Mouse (Mus musculus): Measurements from ENCODE around the gene Dpagt1. TPM values are rescaled to one million over a fixed set of nuclear protein-coding genes. Genes with fewer than 3 reads are reported as not detected.
A peak's percentile ranks its signal among the peaks of the same experiment; 100 is the strongest.
"Not testable (repeated sequence)": the region's sequence is repeated elsewhere in the genome, so short reads cannot be mapped to it uniquely, and the experiment has no call there.

Gene Dpagt1
- polyA plus RNA-seq, 1 experiment from 2014 or later, result 60.6 TPM

GRCm38 (mm10) chr9:44319105-44319886, 6.5 kb upstream of the Dpagt1 start:
- Histone ChIP-seq H3K9ac (replicated peaks; ENCODE audit: low read length) (peak overlapping the region; percentile 77), H3K27me3 (ENCODE audit: control insufficient read depth, insufficient read depth, low read length) (no peaks in the 10 kb centered on the region), H3K4me2 (ENCODE audit: low read depth, low read length) (peak overlapping the region; percentile 94), H3K9me3 (replicated peaks; ENCODE audit: control insufficient read depth, low read length) (no peaks in the 10 kb centered on the region), H3K4me3 (ENCODE audit: low read depth, low read length) (peak overlapping the region; percentile 78), H3K4me1 (ENCODE audit: control insufficient read depth, insufficient read depth, low read length) (peaks cover 4% of the 10 kb centered on the region), H3K27ac (replicated peaks; ENCODE audit: low read depth, low read length) (no peak overlapping the region), H3K36me3 (replicated peaks; ENCODE audit: control insufficient read depth, insufficient read depth, low read depth, low read length) (no peaks in the 10 kb centered on the region; the same call in none of the 2 replicates)
- ATAC-seq (replicated peaks; ENCODE audit: insufficient number of reproducible peaks, low FRiP score, low TSS enrichment, low read depth) (no peak), DNase-seq (ENCODE audit: low spot score) (peak; percentile 21)
- 3% methylated on average over 37 of the region's 37 CpGs for WGBS

- peak within 1 kb of the TSS; percentile 78 for H3K4me3 ChIP-seq (ENCODE audit: low read depth, low read length)
- WGBS, result under 1% methylated on average over 66 of the region's 67 CpGs
- no peaks in the 10 kb centered on the region; the same call in none of the 2 replicates for H3K36me3 ChIP-seq (replicated peaks; ENCODE audit: control insufficient read depth, insufficient read depth, low read depth, low read length)
- DNase-seq (ENCODE audit: low spot score) (peak; percentile 98), ATAC-seq (replicated peaks; ENCODE audit: insufficient number of reproducible peaks, low FRiP score, low TSS enrichment, low read depth) (peak; percentile 96)
- H3K9me3 ChIP-seq (replicated peaks; ENCODE audit: control insufficient read depth, low read length), result no peaks in the 10 kb centered on the region
- H3K27me3 ChIP-seq (ENCODE audit: control insufficient read depth, insufficient read depth, low read length), result no peaks in the 10 kb centered on the region
- no peak within 1 kb of the TSS for H3K27ac ChIP-seq (replicated peaks; ENCODE audit: low read depth, low read length)
- peak within 1 kb of the TSS; percentile 94 for H3K4me2 ChIP-seq (ENCODE audit: low read depth, low read length)
- H3K4me1 ChIP-seq (ENCODE audit: control insufficient read depth, insufficient read depth, low read length), result peaks cover 4% of the 10 kb centered on the region
- peak within 1 kb of the TSS; percentile 77 for H3K9ac ChIP-seq (replicated peaks; ENCODE audit: low read length)
Observed at GRCm38 (mm10) chr9:44319887-44320798, 5.7 kb upstream of the Dpagt1 start, which contains the start of gene C2cd2l. C2cd2l (minus strand) TSS chr9:44320285.

GRCm38 (mm10) chr9:44320799-44321133, 5.1 kb upstream of the Dpagt1 start:
- no peaks in the 10 kb centered on the region for H3K9me3 ChIP-seq (replicated peaks; ENCODE audit: control insufficient read depth, low read length)
- peaks cover 4% of the 10 kb centered on the region for H3K4me1 ChIP-seq (ENCODE audit: control insufficient read depth, insufficient read depth, low read length)
- DNase-seq (ENCODE audit: low spot score) (no peak), ATAC-seq (replicated peaks; ENCODE audit: insufficient number of reproducible peaks, low FRiP score, low TSS enrichment, low read depth) (no peak)
- peak overlapping the region; percentile 94 for H3K4me2 ChIP-seq (ENCODE audit: low read depth, low read length)
- H3K27ac ChIP-seq (replicated peaks; ENCODE audit: low read depth, low read length), result no peak overlapping the region
- H3K4me3 ChIP-seq (ENCODE audit: low read depth, low read length), result peak overlapping the region; percentile 78
- WGBS, result 28% methylated on average over 6 of the region's 6 CpGs
- H3K27me3 ChIP-seq (ENCODE audit: control insufficient read depth, insufficient read depth, low read length), result no peaks in the 10 kb centered on the region
- H3K9ac ChIP-seq (replicated peaks; ENCODE audit: low read length), result peak overlapping the region; percentile 77
- no peaks in the 10 kb centered on the region; the same call in 1 of the 2 replicates for H3K36me3 ChIP-seq (replicated peaks; ENCODE audit: control insufficient read depth, insufficient read depth, low read depth, low read length)

DNA sequence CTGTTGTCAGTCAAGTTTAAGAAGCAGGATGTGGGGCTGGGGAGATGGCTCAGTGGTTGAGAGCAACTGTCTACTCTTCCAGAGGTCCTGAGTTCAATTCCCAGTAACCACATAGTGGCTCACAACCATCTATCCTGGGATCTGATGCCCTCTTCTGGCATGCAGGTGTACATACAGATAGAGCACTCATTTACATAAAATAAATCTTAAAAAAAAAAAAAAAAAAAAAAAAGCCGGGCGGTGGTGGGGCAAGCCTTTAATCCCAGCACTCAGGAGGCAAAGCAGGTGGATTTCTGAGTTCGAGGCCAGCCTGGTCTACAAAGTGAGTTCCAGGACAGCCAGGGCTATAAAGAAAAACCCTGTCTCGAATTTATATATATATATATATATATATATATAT, 2.2 kb upstream of the Dpagt1 start:
- not testable (repeated sequence) for ATAC-seq (replicated peaks; ENCODE audit: insufficient number of reproducible peaks, low FRiP score, low TSS enrichment, low read depth); H3K27me3 ChIP-seq (ENCODE audit: control insufficient read depth, insufficient read depth, low read length); H3K4me3 ChIP-seq (ENCODE audit: low read depth, low read length); H3K4me2 ChIP-seq (ENCODE audit: low read depth, low read length); H3K27ac ChIP-seq (replicated peaks; ENCODE audit: low read depth, low read length); H3K9ac ChIP-seq (replicated peaks; ENCODE audit: low read length); H3K36me3 ChIP-seq (replicated peaks; ENCODE audit: control insufficient read depth, insufficient read depth, low read depth, low read length); H3K4me1 ChIP-seq (ENCODE audit: control insufficient read depth, insufficient read depth, low read length); H3K9me3 ChIP-seq (replicated peaks; ENCODE audit: control insufficient read depth, low read length); DNase-seq (ENCODE audit: low spot score)
- WGBS, result 65% methylated on average over 4 of the region's 4 CpGs

- no peaks in the 10 kb centered on the region for H3K9me3 ChIP-seq (replicated peaks; ENCODE audit: control insufficient read depth, low read length)
- no peaks in the 10 kb centered on the region for H3K27me3 ChIP-seq (ENCODE audit: control insufficient read depth, insufficient read depth, low read length)
- H3K4me2 ChIP-seq (ENCODE audit: low read depth, low read length), result no peak overlapping the region
- peaks cover 4% of the 10 kb centered on the region; the same call in 1 of the 2 replicates for H3K36me3 ChIP-seq (replicated peaks; ENCODE audit: control insufficient read depth, insufficient read depth, low read depth, low read length)
- 79% methylated on average over 6 of the region's 6 CpGs for WGBS
- no peak for ATAC-seq (replicated peaks; ENCODE audit: insufficient number of reproducible peaks, low FRiP score, low TSS enrichment, low read depth)
- H3K4me3 ChIP-seq (ENCODE audit: low read depth, low read length), result no peak overlapping the region
- DNase-seq (ENCODE audit: low spot score), result no peak
- H3K27ac ChIP-seq (replicated peaks; ENCODE audit: low read depth, low read length), result no peak overlapping the region
- no peak overlapping the region for H3K9ac ChIP-seq (replicated peaks; ENCODE audit: low read length)
- H3K4me1 ChIP-seq (ENCODE audit: control insufficient read depth, insufficient read depth, low read length), result no peaks in the 10 kb centered on the region; the same call in 1 of the 2 replicates
Observed at GRCm38 (mm10) chr9:44324147-44324546, 1.7 kb upstream of the Dpagt1 start.

DNA sequence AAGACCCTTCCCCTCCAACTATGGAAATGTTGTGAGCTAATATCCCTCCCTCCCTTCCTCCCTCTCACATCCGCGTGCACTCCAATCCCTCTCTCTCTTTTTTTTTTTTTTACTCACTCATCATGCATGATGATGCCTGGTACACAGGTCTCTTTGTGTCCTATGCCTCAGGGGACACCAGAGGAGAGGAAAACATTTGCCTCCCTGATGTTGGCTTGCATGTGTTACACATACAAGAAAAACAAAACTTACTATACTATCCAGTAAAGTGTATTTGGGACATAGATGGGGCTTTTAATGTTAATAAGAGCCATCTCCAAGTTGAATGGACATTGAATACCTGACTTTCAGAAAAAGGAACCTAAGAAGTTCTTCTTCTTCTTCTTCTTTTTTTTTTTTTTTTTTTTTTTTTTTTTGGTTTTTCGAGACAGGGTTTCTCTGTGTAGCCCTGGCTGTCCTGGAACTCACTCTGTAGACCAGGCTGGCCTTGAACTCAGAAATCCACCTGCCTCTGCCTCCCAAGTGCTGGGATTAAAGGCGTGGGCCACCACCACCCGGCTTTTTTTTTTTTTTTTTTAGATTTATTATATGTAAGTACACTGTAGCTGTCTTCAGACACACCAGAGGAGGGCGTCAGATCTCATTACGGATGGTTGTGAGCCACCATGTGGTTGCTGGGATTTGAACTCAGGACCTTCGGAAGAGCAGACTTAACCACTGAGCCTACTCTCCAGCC, 619 bp upstream of the Dpagt1 start:
- H3K27ac ChIP-seq (replicated peaks; ENCODE audit: low read depth, low read length); ATAC-seq (replicated peaks; ENCODE audit: insufficient number of reproducible peaks, low FRiP score, low TSS enrichment, low read depth); H3K27me3 ChIP-seq (ENCODE audit: control insufficient read depth, insufficient read depth, low read length); H3K9me3 ChIP-seq (replicated peaks; ENCODE audit: control insufficient read depth, low read length); H3K4me2 ChIP-seq (ENCODE audit: low read depth, low read length); H3K4me1 ChIP-seq (ENCODE audit: control insufficient read depth, insufficient read depth, low read length); DNase-seq (ENCODE audit: low spot score); H3K36me3 ChIP-seq (replicated peaks; ENCODE audit: control insufficient read depth, insufficient read depth, low read depth, low read length): not testable (repeated sequence)
- Histone ChIP-seq H3K4me3 (ENCODE audit: low read depth, low read length) (peak overlapping the region; percentile 70; the same call in 1 of the 2 replicates), H3K9ac (replicated peaks; ENCODE audit: low read length) (peak overlapping the region; percentile 90; the same call in 1 of the 2 replicates)
- 50% methylated on average over 7 of the region's 8 CpGs for WGBS

DNA sequence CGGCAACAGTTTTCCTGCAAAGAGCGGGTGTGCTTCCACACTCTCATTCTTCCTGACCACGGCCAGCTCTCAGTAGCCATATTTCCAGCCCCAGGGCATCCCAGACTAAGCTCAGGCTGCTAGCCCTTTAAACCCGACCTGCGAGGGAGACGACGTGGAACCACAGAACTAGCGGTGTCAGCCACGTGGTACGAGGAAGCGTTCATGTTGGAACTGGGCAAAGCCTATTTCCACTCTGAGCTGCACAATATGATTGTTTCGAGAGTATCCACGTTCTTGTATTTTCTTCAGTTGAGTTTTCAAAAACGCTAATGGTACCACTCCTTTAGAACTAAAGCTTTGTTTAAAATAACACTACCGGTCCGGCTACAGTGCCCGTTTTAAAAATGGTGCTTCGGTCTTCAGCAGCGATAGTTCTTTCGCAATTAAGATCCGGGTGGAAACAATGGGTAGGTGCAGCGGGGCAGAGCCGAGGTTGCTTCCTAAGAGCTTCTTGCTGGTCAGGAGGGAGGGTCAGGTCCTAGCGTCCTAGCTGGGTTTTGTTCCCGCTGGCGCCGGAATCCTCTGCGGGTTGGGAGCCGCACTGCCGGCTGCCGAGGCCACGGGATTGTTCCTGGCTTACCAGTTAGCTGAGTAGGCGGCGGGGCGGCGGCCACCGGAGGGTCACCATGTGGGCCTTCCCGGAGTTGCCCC, 698 bp downstream of the Dpagt1 start:
- Histone ChIP-seq H3K4me3 (ENCODE audit: low read depth, low read length) (peak overlapping the region; percentile 70), H3K4me2 (ENCODE audit: low read depth, low read length) (peak overlapping the region; percentile 76), H3K27me3 (ENCODE audit: control insufficient read depth, insufficient read depth, low read length) (no peaks in the 10 kb centered on the region), H3K4me1 (ENCODE audit: control insufficient read depth, insufficient read depth, low read length) (no peaks in the 10 kb centered on the region; the same call in 1 of the 2 replicates), H3K9ac (replicated peaks; ENCODE audit: low read length) (peak overlapping the region; percentile 90), H3K36me3 (replicated peaks; ENCODE audit: control insufficient read depth, insufficient read depth, low read depth, low read length) (peaks cover 4% of the 10 kb centered on the region), H3K9me3 (replicated peaks; ENCODE audit: control insufficient read depth, low read length) (no peaks in the 10 kb centered on the region), H3K27ac (replicated peaks; ENCODE audit: low read depth, low read length) (peak overlapping the region; percentile 84)
- WGBS, result under 1% methylated on average over 38 of the region's 38 CpGs
- DNase-seq (ENCODE audit: low spot score) (peak; percentile 90), ATAC-seq (replicated peaks; ENCODE audit: insufficient number of reproducible peaks, low FRiP score, low TSS enrichment, low read depth) (peak; percentile 90)

Data from embryonic facial prominence, embryonic 11.5 days (tissue).